Mouse (Mus musculus) liver, embryonic 15.5 days (tissue): ENCODE results near the gene Arhgef40. TPM values are rescaled to one million over a fixed set of nuclear protein-coding genes. Genes with fewer than 3 reads are reported as not detected.
A peak's percentile ranks its signal among the peaks of the same experiment; 100 is the strongest.

Experiments
- ATAC-seq: fragments of 200-750 bp; cut with Nextera tagmentation; 2 replicates; pipeline ENCODE4 v1.8.0; 2017; ENCODE audit warnings: moderate number of reproducible peaks, mild to moderate bottlenecking, moderate library complexity; ENCODE audit not compliant: insufficient read depth
- H3K27ac ChIP-seq: fragments of 300-500 bp; sonication (generic); replicated peaks from 2 replicates; pipeline ENCODE4 v1.5.1; 2015; ENCODE audit warnings: mild to moderate bottlenecking, inconsistent platforms
- H3K27me3 ChIP-seq: fragments of 300-500 bp; sonication (generic); 2 replicates; pipeline ENCODE4 v1.6.1; 2015; ENCODE audit warnings: mild to moderate bottlenecking, inconsistent platforms
- H3K36me3 ChIP-seq: fragments of 300-500 bp; sonication (generic); replicated peaks from 2 replicates; pipeline ENCODE4 v1.6.1; 2015; ENCODE audit warnings: moderate library complexity, mild to moderate bottlenecking, inconsistent platforms
- H3K4me1 ChIP-seq: fragments of 300-500 bp; sonication (generic); replicated peaks from 2 replicates; pipeline ENCODE4 v1.6.1; 2015; ENCODE audit warnings: inconsistent platforms
- H3K4me2 ChIP-seq: fragments of 300-500 bp; sonication (generic); 2 replicates; pipeline ENCODE4 v1.6.1; 2015; ENCODE audit warnings: moderate library complexity, mild to moderate bottlenecking, inconsistent platforms
- H3K4me3 ChIP-seq: fragments of 300-500 bp; sonication (generic); replicated peaks from 2 replicates; pipeline ENCODE4 v1.5.1; 2015; ENCODE audit warnings: mild to moderate bottlenecking, inconsistent platforms
- H3K9ac ChIP-seq: fragments of 300-500 bp; sonication (generic); 2 replicates; pipeline ENCODE4 v1.6.1; 2015; ENCODE audit warnings: moderate library complexity, mild to moderate bottlenecking, inconsistent platforms
- H3K9me3 ChIP-seq: fragments of 300-500 bp; sonication (generic); replicated peaks from 2 replicates; pipeline ENCODE4 v1.6.1; 2016; ENCODE audit warnings: inconsistent platforms
- WGBS: fragments of 180-500 bp; shearing (Covaris S2); methylation state at CpG from one replicate; pipeline ENCODE4 v1.1.7; 2015; ENCODE audit warnings: mixed read lengths; ENCODE audit not compliant: insufficient replicate concordance; 5-methylcytosine and 5-hydroxymethylcytosine counted together
- polyA plus RNA-seq: library from polyadenylated mRNA; unstranded; fragments of >200 nt; fragmentation: Nextera tagmentation; extraction: Ambion mirVana; gene quantifications from 2 replicates; pipeline ENCODE4 v1.2.1, GENCODE M21; 2015

The Arhgef40 gene
- polyA plus RNA-seq, 1 experiment from 2014 or later: 14.0 TPM

GRCm38 (mm10) chr14:52005141-52005540, 20.6 kb downstream of the Arhgef40 start:
- no peaks in the 10 kb centered on the region for H3K9me3 ChIP-seq
- H3K4me3 ChIP-seq: no peak overlapping the region
- H3K4me1 ChIP-seq: peaks cover 11% of the 10 kb centered on the region
- ATAC-seq: no peak
- no peak overlapping the region for H3K9ac ChIP-seq
- 75% methylated on average over 7 of the region's 7 CpGs for WGBS
- H3K36me3 ChIP-seq: peaks cover 71% of the 10 kb centered on the region
- no peak overlapping the region for H3K4me2 ChIP-seq
- no peaks in the 10 kb centered on the region for H3K27me3 ChIP-seq
- H3K27ac ChIP-seq: no peak overlapping the region

- H3K36me3 ChIP-seq: peaks cover 68% of the 10 kb centered on the region
- no peak for ATAC-seq
- H3K4me2 ChIP-seq: no peak overlapping the region
- no peak overlapping the region for H3K9ac ChIP-seq
- no peaks in the 10 kb centered on the region for H3K9me3 ChIP-seq
- 75% methylated on average over 6 of the region's 6 CpGs for WGBS
- no peak overlapping the region for H3K4me3 ChIP-seq
- H3K27me3 ChIP-seq: no peaks in the 10 kb centered on the region
- H3K4me1 ChIP-seq: peaks cover 14% of the 10 kb centered on the region
- H3K27ac ChIP-seq: no peak overlapping the region
Measured at GRCm38 (mm10) chr14:52005616-52006015, 21.1 kb downstream of the Arhgef40 start.

GRCm38 (mm10) chr14:52006241-52006640, 21.7 kb downstream of the Arhgef40 start:
- WGBS: 78% methylated on average over 8 of the region's 8 CpGs
- Histone ChIP-seq H3K4me3 (no peak overlapping the region), H3K4me2 (no peak overlapping the region), H3K27me3 (no peaks in the 10 kb centered on the region), H3K4me1 (peaks cover 17% of the 10 kb centered on the region), H3K27ac (no peak overlapping the region), H3K36me3 (peaks cover 64% of the 10 kb centered on the region), H3K9me3 (no peaks in the 10 kb centered on the region), H3K9ac (no peak overlapping the region)
- no peak for ATAC-seq

- Histone ChIP-seq H3K9me3 (no peaks in the 10 kb centered on the region), H3K27ac (no peak overlapping the region), H3K4me1 (peaks cover 17% of the 10 kb centered on the region), H3K36me3 (peaks cover 62% of the 10 kb centered on the region), H3K4me2 (no peak overlapping the region), H3K4me3 (no peak overlapping the region), H3K9ac (no peak overlapping the region), H3K27me3 (no peaks in the 10 kb centered on the region)
- ATAC-seq: no peak
- WGBS: 89% methylated on average over 23 of the region's 23 CpGs
Measured at GRCm38 (mm10) chr14:52006771-52007170, 22.3 kb downstream of the Arhgef40 start.

GRCm38 (mm10) chr14:52008321-52009203, 24.0 kb downstream of the Arhgef40 start:
- H3K36me3 ChIP-seq: peaks cover 44% of the 10 kb centered on the region
- no peak overlapping the region; the same call in 1 of the 2 replicates for H3K27ac ChIP-seq
- no peak overlapping the region for H3K9ac ChIP-seq
- no peak overlapping the region for H3K4me2 ChIP-seq
- H3K27me3 ChIP-seq: no peaks in the 10 kb centered on the region; the same call in 1 of the 2 replicates
- peak; percentile 75 for ATAC-seq
- 52% methylated on average over 38 of the region's 38 CpGs for WGBS
- no peaks in the 10 kb centered on the region for H3K9me3 ChIP-seq
- no peak overlapping the region for H3K4me3 ChIP-seq
- peaks cover 17% of the 10 kb centered on the region for H3K4me1 ChIP-seq

- peaks cover 24% of the 10 kb centered on the region for H3K4me1 ChIP-seq
- peaks cover 38% of the 10 kb centered on the region for H3K36me3 ChIP-seq
- H3K27me3 ChIP-seq: no peaks in the 10 kb centered on the region; the same call in 1 of the 2 replicates
- 75% methylated on average over 26 of the region's 26 CpGs for WGBS
- no peak overlapping the region for H3K4me2 ChIP-seq
- H3K27ac ChIP-seq: no peak overlapping the region
- H3K9ac ChIP-seq: no peak overlapping the region
- H3K4me3 ChIP-seq: no peak overlapping the region
- ATAC-seq: no peak
- no peaks in the 10 kb centered on the region for H3K9me3 ChIP-seq
Measured at GRCm38 (mm10) chr14:52009361-52009760, 24.8 kb downstream of the Arhgef40 start.

GRCm38 (mm10) chr14:52009841-52010240, 25.3 kb downstream of the Arhgef40 start:
- Histone ChIP-seq H3K4me1 (peaks cover 28% of the 10 kb centered on the region), H3K9ac (no peak overlapping the region), H3K36me3 (peaks cover 33% of the 10 kb centered on the region), H3K4me3 (no peak overlapping the region), H3K9me3 (no peaks in the 10 kb centered on the region), H3K4me2 (no peak overlapping the region), H3K27me3 (no peaks in the 10 kb centered on the region; the same call in 1 of the 2 replicates), H3K27ac (no peak overlapping the region)
- WGBS: 84% methylated on average over 6 of the region's 6 CpGs
- no peak for ATAC-seq

GRCm38 (mm10) chr14:52010446-52011111, 26.1 kb downstream of the Arhgef40 start:
- Histone ChIP-seq H3K27ac (no peak overlapping the region), H3K9me3 (no peaks in the 10 kb centered on the region), H3K27me3 (no peaks in the 10 kb centered on the region; the same call in 1 of the 2 replicates), H3K36me3 (peaks cover 26% of the 10 kb centered on the region), H3K4me1 (peaks cover 35% of the 10 kb centered on the region), H3K9ac (no peak overlapping the region), H3K4me2 (no peak overlapping the region), H3K4me3 (no peak overlapping the region)
- ATAC-seq: no peak
- 47% methylated on average over 9 of the region's 9 CpGs for WGBS

GRCm38 (mm10) chr14:52011683-52012082, 27.2 kb downstream of the Arhgef40 start:
- H3K36me3 ChIP-seq: peaks cover 15% of the 10 kb centered on the region
- H3K4me3 ChIP-seq: no peak overlapping the region
- no peak overlapping the region for H3K27ac ChIP-seq
- WGBS: 66% methylated on average over 1 of the region's 1 CpGs
- H3K9ac ChIP-seq: no peak overlapping the region
- H3K27me3 ChIP-seq: no peaks in the 10 kb centered on the region; the same call in 1 of the 2 replicates
- ATAC-seq: no peak
- H3K9me3 ChIP-seq: no peaks in the 10 kb centered on the region
- H3K4me1 ChIP-seq: peaks cover 46% of the 10 kb centered on the region
- H3K4me2 ChIP-seq: no peak overlapping the region

GRCm38 (mm10) chr14:52012085-52012484, 27.6 kb downstream of the Arhgef40 start:
- Histone ChIP-seq H3K9ac (no peak overlapping the region), H3K36me3 (peaks cover 11% of the 10 kb centered on the region), H3K27me3 (no peaks in the 10 kb centered on the region; the same call in 1 of the 2 replicates), H3K27ac (no peak overlapping the region), H3K4me1 (peaks cover 50% of the 10 kb centered on the region), H3K4me2 (no peak overlapping the region), H3K9me3 (no peaks in the 10 kb centered on the region), H3K4me3 (no peak overlapping the region)
- WGBS: 76% methylated on average over 4 of the region's 4 CpGs
- ATAC-seq: no peak

- Histone ChIP-seq H3K4me3 (no peak overlapping the region), H3K4me1 (peaks cover 53% of the 10 kb centered on the region)
- WGBS: 78% methylated on average over 5 of the region's 5 CpGs
Measured at GRCm38 (mm10) chr14:52012553-52012952, 28.0 kb downstream of the Arhgef40 start.

More at GRCm38 (mm10) chr14:52012553-52012952, 28.0 kb downstream of the Arhgef40 start:
- Histone ChIP-seq H3K36me3 (peaks cover 7% of the 10 kb centered on the region), H3K9ac (no peak overlapping the region), H3K9me3 (no peaks in the 10 kb centered on the region), H3K27ac (no peak overlapping the region), H3K4me2 (no peak overlapping the region), H3K27me3 (no peaks in the 10 kb centered on the region; the same call in 1 of the 2 replicates)
- ATAC-seq: no peak
